Mouse (Mus musculus) left cerebral cortex, adult 8-10 months (tissue): Measurements from ENCODE around the gene Wdr20. TPM values are rescaled to one million over a fixed set of nuclear protein-coding genes. Genes with fewer than 3 reads are reported as not detected.

Experiments used
- DNase-seq, 2 experiments: peaks; one replicate each; pipeline ENCODE4 v3.0.0; 2022; ENCODE audit warnings: low spot score in 2 of 2
- total RNA-seq, 4 experiments: library from RNA; stranded (reverse); gene quantifications; 2 replicates each; pipeline ENCODE4 v1.2.4; 2022

Wdr20 gene
- total RNA-seq, 4 experiments from 2014 or later: 44.9 to 50.4 (median 47.1) TPM

DNA sequence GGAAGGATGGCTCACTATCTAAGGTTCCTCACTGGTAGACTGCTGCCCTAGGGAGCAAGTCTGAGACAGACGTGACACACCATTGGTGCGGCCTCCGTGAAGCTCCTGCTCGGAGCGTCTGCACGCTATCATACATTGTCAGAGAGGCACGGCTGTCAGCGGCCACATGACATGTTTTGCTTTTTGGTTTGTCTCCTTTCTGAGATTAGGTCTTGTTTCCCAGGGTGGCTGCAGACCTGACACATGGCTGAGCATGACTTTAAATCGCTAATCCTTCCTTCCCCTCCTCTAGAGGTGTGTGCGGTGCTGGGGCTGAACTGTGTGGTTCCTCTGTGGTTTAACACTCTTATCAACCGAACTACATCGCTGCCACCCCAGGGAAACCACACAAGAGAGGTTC is 113.7 kb downstream of the Wdr20 start:
- no peak for DNase-seq

DNA sequence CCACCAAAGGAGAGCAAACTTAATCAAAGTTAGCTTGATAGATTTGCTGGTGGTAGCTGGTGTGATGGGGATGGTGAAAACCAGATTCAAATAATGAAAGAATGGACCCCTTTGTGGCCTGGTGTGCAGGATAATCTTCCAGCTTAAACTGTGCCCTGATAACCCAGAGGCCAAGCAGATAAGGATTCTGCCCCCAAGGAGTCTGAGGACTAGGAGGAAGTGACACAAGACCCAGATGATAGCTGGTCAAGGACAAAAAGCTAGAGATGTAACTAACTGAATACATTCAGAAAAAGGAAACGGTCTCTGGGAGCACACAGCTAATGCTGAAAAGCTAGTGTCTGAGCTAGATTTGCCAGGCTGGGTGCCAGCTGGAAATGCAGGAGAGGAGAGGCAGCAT is 114.2 kb downstream of the Wdr20 start:
- no peak for DNase-seq

Other genes starting within 250 kb of the Wdr20 start
- 100 to 1,000 TPM; 273 to 304 (median 298) TPM for gene Dync1h1, start 136.5 kb upstream of the Wdr20 start, total RNA-seq
- not detected for gene 1700001K19Rik, start 55.3 kb upstream of the Wdr20 start, total RNA-seq
- gene Hsp90aa1, start 35.2 kb upstream of the Wdr20 start, total RNA-seq: 1,000 to 10,000 TPM in 3 of 4 experiments, 100 to 1,000 TPM in 1; 977 to 1,063 (median 1,024) TPM
- 10 to 100 TPM in 2 of 4 experiments, 1 to 10 TPM in 2; 9.8 to 11.6 (median 10.5) TPM for gene Mok, start 103.0 kb downstream of the Wdr20 start, total RNA-seq
- gene Zfp839, start 112.3 kb downstream of the Wdr20 start, total RNA-seq: 10 to 100 TPM; 12.3 to 15.5 (median 13.0) TPM
- gene Cinp, start 151.2 kb downstream of the Wdr20 start, total RNA-seq: 10 to 100 TPM; 76.5 to 77.3 (median 76.7) TPM
- 10 to 100 TPM; 45.8 to 51.8 (median 49.3) TPM for gene Tecpr2, start 151.3 kb downstream of the Wdr20 start, total RNA-seq
- 10 to 100 TPM; 13.6 to 18.7 (median 16.5) TPM for gene Ankrd9, start 241.1 kb downstream of the Wdr20 start, total RNA-seq